Mouse (Mus musculus): ENCODE results near the gene St3gal6. TPM values are rescaled to one million over a fixed set of nuclear protein-coding genes. Genes with fewer than 3 reads are reported as not detected.

Gene St3gal6
- total RNA-seq, 2 experiments from 2014 or later = 133 to 134 TPM

DNA sequence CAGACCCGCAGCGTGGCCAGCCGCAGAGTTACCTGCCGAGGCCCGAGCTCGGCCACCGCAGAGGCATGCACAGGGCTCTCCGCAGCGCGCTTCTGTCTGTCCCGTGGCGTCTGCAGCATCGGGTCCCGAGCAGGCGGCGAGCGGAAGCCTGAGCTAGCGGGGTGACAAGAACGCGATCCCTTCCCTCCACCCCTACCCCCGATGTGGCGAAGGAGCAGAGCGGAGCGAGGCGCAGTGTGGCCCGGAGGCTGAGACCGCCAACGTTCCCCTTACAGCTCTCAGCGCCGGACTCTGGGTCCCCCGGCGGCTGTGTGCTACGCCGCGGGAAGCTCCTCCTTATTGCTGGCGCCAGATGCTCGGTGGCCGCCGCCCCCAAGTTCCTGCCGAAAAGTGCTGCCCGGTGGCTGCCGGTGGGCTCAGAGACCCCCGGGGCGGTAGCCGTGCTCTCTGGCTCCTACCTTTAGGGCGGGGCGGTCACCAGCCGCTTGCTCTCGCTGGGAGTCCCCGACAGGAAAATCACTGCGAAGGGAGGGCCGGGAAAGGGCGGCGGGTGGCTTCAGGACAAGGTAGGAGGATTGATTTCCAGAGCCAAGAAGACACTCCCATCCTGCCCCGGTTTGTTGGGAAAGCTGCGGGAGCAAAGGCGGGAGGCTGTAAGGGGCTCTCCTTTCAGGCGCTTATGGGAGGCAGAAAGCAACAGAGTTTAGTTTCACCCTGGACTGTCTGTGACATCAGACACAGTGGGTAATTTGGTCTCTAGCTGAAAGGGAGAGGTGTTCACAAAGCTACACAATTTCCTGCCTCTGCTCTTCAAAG, 791 bp downstream of the St3gal6 start:
- DNase-seq = peak; percentile 62 to 75
- intact Hi-C loops (cut with DNase I) = loop anchor here (5.0 kb wide), 2 partner anchors 36 to 99 kb away; no protein-coding TSS in a partner anchor

DNA sequence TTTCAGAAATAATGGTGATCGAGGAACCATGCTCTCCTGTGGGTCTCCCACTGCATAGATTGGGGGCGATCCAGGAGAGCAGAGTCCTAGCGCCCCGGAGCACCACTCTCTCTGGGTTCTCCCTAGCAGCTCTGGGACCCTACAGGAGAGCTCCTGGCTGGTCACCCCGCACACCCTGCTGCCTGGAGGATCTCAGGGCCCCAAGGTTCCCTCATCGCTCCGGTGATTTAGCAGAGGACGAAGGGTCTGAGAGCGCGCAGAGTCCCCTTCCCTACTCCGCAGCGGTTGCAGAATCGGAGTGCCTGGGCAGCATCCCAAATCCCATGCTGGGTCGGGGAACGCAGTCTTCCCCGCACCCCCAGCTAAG, 1.4 kb downstream of the St3gal6 start:
- DNase-seq = no peak
- intact Hi-C loops (cut with DNase I) = loop anchor here (5.0 kb wide), 2 partner anchors 35 to 100 kb away; no protein-coding TSS in a partner anchor

DNA sequence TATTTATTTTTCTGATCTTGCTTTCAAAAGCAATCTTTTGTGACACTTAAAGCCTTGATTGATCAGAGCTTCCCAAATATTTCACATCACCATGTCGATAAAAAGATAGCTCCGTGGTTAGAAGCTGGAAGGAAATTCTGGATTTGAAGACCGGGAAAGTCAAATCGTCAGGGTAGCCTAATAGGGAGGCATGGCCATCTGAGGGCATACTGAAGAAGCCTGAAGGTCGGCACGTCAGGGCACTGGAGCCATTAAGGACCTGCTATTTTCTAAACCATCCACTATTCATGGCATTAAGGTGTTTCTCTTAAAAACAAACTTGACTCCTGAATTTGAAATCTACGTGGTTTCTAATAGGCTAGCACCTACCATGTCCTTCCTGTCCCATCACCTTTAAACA, 2.1 kb downstream of the St3gal6 start:
- no peak for DNase-seq
- intact Hi-C loops (cut with DNase I) = loop anchor here (5.0 kb wide), 2 partner anchors 35 to 100 kb away; no protein-coding TSS in a partner anchor

DNA sequence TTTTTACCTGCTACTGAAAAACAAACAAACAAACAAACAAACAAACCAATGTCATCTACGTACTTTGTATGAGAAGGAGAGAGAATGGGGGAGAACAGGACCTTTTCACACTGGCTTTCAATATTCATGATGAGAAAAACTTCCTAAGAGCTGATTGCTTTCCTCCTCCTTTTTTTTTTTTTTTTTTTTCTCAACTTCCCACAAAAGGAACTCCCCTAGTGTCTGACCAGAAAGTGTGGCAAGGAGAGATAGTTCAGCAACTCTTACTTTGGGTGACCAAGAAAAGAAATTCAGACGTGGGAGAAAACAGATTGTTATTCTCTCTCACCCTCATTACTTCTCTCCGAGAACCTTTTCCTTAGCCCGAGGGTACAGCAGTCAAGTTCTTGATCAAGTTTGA, 2.9 kb downstream of the St3gal6 start:
- DNase-seq = no peak
- intact Hi-C loops (cut with DNase I) = loop anchor here (5.0 kb wide), 2 partner anchors 34 to 101 kb away; no protein-coding TSS in a partner anchor

DNA sequence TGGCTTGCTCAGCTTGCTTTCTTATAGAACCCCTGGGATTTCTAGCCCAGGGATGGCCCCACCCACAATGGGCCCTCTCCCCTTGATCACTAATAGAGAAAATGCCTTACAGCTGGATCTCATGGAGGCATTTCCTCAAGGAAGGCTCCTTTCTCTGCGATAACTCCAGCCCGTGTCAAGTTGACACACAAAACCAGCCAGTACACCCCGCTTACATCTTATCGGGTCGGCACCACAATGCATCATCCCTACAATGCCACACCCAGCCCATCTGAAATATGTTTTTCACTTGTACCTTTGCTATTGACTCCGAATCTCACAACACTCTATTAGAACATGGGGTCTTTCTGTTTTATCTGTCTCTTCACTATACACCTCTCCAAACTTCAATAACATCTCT, 3.6 kb downstream of the St3gal6 start:
- intact Hi-C loops (cut with DNase I) = loop anchor here (5.0 kb wide), 2 partner anchors 33 to 102 kb away; no protein-coding TSS in a partner anchor
- DNase-seq = no peak

DNA sequence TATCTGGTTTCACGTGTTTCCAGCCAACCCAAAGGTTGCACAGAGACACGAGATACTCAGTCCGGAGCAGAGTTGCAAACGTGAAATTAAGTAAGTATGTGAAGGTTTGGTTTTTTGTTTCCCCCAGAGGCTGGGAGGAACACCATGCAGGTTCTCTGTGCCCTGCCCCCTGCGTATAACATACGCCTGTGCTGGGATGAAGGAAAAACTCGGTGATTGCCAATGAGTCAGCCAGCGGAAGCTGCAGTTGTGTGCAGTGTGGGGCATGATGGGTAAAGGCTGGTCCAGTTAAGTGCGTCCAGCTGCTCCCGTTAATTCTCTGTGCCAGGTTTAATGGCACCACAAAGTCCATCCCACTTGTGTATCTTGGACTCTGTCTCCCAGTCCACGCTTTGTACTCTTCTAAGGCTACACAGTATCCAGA, 4.4 kb downstream of the St3gal6 start:
- intact Hi-C loops (cut with DNase I) = loop anchor here (5.0 to 10.0 kb wide), 3 partner anchors 32 to 103 kb away; no protein-coding TSS in a partner anchor
- DNase-seq = no peak

DNA sequence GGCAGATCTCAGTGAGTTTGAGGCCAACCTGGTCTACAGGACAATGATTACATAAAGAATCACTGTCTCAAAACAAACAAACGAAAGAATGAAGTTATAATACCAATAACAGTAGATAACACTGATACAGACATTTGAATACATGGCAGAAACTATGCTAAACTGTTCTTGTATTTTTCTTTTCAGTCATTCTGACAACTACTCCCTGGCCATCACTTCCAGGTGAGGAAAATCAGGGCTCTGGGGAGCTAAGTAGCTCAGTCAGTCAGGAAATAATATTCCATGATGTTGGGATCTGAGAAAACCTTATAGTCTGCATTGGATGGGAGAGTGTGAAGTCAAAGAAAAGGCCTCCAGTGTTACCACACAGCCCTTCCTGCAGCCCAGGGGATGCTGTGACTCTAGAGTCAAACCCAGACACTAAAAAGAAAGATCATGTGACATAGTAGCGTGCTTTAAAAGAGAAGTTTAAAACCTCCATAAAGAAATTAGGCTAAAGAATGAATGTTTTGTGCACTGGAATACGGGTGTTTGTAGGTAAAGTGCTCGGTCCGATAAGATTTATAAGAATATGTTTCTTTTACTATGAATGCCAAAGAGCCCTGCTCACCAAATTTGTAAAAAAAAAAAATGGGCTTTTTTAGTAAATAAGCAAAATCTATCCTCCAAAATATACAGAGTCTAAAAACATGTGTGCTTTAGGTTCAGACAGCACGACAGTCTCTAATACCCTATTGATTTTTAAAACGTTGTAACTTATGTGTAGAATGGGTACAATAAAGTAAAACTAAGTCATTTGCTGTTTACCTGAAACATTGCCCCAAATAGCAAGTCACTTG, 6.9 kb downstream of the St3gal6 start:
- intact Hi-C loops (cut with DNase I) = loop anchor here (10.0 kb wide), 1 partner anchor 52 kb away; no protein-coding TSS in a partner anchor

DNA sequence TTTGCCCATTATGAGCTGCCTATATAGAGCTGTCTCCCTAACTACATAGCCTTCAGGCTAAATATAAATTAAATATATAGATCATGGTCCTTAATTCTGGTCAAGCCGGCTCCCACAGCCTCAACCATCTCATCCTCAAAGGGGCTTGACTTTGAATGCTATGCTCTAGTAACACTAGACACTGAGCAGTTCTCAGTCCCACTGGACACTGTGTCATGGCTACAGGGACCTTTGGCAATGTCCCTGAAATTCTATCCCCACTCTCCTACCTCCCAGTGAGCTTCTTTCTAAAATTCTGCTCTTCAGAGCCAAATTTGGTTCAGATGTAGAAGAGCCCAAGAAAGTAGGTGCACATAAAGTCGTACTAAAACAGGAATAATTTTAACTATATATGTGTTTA, 7.9 kb downstream of the St3gal6 start:
- intact Hi-C loops (cut with DNase I) = loop anchor here (10.0 kb wide), 1 partner anchor 51 kb away; no protein-coding TSS in a partner anchor
- peak in 1 of 2 experiments; percentile 10 for DNase-seq

More for the DNA sequence above, 6.9 kb downstream of the St3gal6 start:
- no peak for DNase-seq

DNA sequence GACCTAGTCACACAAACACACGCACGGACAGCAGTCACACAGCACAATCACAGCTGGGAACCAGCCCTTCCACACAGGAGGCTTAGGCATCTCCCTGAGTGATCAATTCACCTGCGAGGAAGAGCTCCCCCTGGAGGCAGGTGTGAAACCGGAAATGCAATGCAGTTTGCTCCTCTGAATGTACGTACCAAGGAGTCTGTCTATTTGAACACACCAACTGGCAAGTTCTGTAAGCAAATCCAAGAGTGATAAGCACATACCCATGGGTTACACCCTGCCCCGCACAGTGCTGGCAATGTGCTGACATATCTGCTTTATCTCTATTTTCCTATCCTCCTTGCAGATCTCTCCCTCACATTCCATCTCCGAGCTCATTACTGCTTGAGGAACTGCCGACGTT, 9.5 kb downstream of the St3gal6 start:
- DNase-seq = peak in 1 of 2 experiments; percentile 18
- intact Hi-C loops (cut with DNase I) = loop anchor here (10.0 kb wide), 1 partner anchor 50 kb away; no protein-coding TSS in a partner anchor

DNA sequence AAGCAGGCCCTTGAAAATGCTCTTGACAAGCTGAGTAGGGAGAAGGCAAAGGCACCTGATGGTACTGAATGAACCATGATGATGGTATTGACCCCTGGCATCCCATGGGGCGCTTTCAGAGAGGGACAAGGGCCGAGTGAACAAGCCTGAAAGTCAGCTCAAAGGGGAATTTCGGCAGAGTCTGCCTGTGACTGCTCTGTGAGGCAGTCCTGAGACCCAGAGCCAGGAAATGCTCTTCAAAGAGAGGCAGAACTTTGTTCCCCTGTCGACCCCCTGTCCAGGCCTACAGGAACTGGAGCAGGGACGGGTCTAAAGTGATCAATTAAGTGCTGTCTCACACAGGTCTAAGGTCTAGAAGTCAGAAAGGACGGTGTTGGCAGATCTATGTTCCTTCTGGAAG, 10.3 kb downstream of the St3gal6 start:
- DNase-seq = no peak
- intact Hi-C loops (cut with DNase I) = loop anchor here (10.0 kb wide), 1 partner anchor 49 kb away; no protein-coding TSS in a partner anchor

DNA sequence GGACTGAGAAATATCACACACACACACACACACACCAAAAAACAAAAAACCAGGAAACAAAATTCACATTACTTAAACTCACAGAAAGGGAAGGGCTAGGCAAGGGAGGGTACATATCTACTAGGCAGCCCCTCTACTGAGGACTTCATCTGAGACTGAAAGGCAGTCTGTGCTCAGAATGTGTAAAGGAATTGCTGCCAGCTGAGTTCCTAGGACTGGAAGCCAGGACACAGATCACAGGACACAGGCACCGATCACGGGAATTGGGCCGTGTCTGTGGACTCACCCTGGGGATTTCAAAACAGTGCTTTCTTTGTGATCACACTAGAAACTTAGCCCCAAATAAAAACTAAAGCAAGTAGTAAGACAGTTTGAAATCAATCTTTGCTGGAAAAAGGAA, 11.2 kb downstream of the St3gal6 start:
- peak in 1 of 2 experiments; percentile 24 for DNase-seq
- intact Hi-C loops (cut with DNase I) = loop anchor here (10.0 kb wide), 1 partner anchor 48 kb away; no protein-coding TSS in a partner anchor

DNA sequence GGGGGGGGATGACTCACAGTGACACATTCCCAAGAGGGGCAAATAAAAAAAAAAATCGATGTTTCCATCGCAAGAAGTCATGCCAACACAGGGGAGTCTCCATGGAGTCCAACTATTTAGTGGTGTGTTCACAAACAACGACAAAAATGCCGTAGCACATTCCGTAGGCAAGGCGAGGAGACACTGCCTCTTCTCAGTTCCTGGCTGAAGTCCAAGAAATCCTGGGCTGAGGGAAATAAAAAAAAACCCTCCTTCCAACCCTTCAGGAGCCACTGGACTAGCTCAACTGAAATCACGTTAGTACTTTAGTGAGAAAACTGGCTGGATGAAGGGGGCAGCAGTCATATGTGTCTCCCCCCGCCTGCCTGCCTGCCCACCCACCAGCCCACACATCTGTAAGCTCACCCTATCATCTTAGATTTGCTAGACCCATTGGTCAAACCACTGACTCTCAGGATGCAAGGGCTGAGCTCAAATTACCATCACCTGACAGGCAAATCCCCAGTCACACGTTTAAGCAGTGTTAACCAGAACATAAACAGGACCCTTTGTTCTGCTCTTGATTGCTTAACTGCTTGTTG, 11.8 kb downstream of the St3gal6 start:
- DNase-seq = no peak
- intact Hi-C loops (cut with DNase I) = loop anchor here (10.0 kb wide), 1 partner anchor 47 kb away; no protein-coding TSS in a partner anchor

DNA sequence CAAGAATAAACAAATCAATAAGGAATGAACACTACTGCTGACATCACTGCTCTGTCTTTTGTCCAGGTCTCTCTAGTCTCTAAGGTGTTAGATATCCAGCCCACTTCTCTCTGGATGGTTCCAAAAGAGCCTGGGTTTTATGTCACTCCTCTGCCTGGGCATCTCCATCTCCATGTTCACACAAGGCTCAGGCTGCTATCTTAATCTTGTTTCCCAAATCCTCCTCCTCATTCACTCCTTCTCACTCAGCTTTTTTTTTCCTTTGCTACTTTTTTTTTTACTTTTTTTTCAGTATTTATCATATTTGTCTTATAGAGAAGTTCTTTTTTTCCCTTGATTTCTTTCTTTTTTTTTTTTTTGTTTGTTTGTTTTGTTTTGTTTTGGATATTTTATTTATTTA, 19.1 kb downstream of the St3gal6 start:
- intact Hi-C loops (cut with DNase I) = no loop called here
- DNase-seq = no peak

DNA sequence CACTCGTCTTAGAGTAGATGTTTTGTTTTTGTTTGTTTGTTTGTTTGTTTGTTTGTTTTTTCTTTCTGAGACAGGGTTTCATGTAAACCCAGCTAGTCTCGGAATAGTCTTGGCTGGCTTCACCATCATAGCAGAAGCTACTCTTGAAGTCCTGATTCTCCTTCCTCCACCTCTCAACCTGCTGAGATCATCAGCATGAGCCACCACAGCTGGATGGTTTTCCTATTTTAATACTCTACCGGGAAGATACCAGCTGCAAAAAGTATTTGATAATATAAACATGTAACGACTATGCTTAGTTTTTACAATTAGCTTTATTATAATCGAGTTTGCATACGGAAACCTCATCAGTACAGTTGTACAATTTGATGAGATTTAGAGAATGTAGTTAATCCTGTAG, 21.5 kb downstream of the St3gal6 start:
- intact Hi-C loops (cut with DNase I) = no loop called here
- no peak for DNase-seq

DNA sequence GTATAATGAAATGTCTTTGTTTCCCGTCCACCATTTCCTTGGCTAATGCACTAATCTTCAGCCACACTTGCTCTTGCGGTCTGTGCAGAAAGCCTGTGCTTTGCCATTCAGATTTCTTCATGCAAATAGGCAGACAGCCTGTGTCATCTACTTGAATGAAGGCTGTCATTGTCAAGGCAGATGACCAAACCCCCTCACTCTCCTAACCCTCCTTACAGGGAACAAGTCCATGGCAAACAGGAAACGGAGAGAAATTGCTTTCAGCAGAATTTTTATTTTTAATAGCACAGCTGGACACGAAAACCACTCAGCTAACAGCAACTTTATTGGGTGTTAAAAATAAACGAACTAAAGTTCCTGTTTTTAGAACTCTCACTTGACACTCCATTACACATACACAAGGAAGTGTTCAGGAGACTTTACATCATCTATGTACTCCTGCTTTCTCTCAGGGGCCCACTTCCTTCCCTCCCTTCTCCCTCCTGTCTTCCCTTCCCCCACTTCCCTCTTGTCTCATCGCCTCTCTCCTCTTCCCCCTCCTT, 22.2 kb downstream of the St3gal6 start:
- intact Hi-C loops (cut with DNase I) = no loop called here

DNA sequence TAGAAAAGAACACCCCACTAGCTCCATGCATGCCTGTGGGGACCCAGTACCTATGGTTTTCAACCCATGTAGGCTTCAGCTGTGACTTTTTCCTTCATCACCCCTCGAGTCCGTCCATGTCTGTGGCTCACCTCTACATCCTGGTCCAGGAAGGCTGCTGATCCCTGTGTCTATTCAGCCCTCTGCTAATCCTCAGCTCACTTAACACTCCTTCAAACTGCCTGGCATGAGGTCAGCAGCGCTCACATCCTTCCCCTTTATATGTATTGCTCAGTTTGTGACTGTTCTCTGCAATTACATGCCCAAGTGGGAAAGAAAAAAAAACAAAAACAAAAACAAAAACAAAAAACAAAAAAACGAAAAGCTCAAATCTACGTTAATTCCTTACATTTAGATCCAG, 24.4 kb downstream of the St3gal6 start:
- intact Hi-C loops (cut with DNase I) = no loop called here
- no peak for DNase-seq

More for the DNA sequence above, 22.2 kb downstream of the St3gal6 start:
- no peak for DNase-seq

DNA sequence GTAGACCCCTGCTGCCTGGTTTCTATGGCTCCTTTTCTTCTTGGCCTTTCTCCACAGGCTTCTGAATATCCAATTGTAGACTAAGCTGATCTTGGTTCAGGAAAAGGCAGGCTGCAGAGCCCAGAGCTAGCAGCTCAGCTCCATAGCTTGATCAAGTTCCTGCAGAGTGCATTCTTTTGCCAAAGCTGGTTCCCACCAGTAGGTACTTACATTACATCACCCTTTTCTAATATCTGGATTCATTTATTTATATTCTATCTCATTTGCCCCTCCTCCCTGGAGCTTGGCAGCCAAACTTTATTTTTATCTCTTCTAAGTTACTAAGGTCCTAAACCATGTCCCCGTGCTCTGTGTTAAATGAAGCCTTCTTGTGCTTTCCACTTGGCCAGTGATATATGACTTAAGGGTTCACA, 24.9 kb downstream of the St3gal6 start:
- intact Hi-C loops (cut with DNase I) = no loop called here
- DNase-seq = no peak

DNA sequence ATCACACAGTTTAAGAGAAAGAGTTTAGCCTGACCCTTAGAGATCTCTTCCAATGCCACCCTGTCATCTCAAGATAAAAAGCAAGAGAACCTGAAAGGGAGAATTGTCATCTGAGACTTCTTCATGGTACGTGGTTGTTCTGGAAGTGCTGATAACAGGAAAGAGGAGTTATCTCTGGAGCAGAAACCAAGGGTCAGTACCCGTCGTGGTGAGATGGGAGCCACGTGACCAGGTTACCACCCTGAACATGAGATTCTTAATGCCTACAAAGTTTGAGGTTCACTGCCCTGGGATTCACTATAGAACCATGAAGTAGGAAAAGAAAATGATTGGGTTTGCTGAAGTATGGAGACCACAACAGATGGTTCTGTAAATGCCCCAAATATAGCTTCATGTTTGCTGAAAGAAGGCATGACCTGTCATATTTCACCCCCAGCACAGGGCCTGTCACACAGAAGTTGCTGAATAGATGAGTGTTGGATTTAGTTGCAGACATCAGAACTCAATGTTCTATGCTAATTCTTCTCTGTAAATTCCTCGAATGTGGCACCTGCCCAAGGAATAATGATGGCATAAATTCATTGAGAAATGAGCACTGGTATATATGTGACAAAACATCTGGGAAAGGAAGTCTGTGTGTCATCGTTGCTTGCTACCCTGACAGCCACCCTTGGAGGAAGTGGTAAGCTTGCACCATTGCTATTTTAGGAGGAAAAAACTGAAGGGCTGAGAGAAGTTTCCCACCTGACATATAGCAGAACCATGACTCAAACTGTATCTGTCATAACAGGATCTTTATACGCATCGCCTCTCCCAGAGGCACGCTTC, 25.9 kb downstream of the St3gal6 start:
- intact Hi-C loops (cut with DNase I) = no loop called here
- DNase-seq = no peak

DNA sequence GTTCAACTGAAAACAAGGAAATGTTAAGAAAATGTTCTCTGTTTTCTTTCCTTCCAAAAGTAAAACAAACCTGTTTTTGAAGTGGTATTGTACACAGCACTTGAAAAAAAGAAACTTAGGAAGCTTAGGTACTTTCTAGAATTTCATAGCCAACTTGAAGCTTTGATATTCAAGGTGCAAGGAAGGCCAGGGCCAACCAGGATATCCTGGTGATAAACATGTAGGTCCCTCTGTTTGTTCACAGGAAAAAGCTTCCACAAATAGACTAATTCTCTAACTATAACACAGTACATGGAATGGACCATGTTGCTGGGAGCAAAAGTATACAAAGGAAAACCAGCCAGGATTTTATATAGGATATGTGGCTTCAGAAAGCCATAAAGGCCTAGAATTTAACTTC, 27.3 kb downstream of the St3gal6 start:
- intact Hi-C loops (cut with DNase I) = no loop called here
- DNase-seq = no peak
